Mouse (Mus musculus): ENCODE data around the gene Lsp1. TPM values are rescaled to one million over a fixed set of nuclear protein-coding genes. Genes with fewer than 3 reads are reported as not detected.

Gene Lsp1
- polyA plus RNA-seq, 1 experiment from 2014 or later, result 83.5 TPM

DNA sequence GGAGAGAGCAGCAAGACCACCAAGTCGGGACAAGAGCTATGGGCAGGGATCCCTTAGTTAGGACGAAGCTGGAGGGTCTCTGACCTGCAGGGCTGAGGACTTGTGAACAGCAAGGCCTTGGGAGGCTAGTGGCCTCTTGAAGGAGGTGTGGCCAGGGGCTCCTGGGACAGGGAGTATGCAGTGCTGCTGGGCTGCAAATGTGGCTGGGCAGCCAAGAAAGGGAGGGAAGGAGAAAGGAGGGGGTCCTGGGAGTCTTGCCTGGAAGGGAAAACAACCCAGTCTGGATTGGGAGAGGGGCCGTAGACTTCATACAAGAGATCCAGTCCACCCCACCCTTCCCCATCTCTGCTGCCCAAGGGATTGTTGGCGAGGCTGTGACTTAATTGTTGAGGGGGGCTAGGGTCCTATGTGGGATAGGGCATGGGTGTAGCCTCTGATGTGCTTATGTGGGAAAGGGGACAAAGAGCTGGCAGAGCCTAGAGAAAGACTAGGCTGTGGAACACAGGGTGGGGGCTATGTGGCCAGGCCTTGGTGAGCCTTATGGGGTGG, 71.4 kb downstream of the Lsp1 start:
- Histone ChIP-seq H3K4me3 (ENCODE audit: low read length) (no peak overlapping the region), H3K9me3 (replicated peaks; ENCODE audit: control insufficient read depth, low read length) (no peaks in the 10 kb centered on the region), H3K4me1 (ENCODE audit: control insufficient read depth, insufficient read depth, low read length) (peaks cover 32% of the 10 kb centered on the region), H3K27me3 (ENCODE audit: control insufficient read depth, insufficient read depth, low read length) (no peaks in the 10 kb centered on the region), H3K4me2 (ENCODE audit: low read depth, low read length) (peak overlapping the region; percentile 83), H3K9ac (ENCODE audit: low read length) (peak overlapping the region; percentile 88), H3K36me3 (ENCODE audit: control insufficient read depth, insufficient read depth) (0 out of 2 replicates have a peak, but pooled peaks cover 5% of the 10 kb centered on the region), H3K27ac (ENCODE audit: low read length) (peak overlapping the region; percentile 97)
- no peak for ATAC-seq (replicated peaks; ENCODE audit: extremely low read depth, insufficient read depth, low FRiP score)
- 63% methylated on average over 4 of the region's 4 CpGs for WGBS

DNA sequence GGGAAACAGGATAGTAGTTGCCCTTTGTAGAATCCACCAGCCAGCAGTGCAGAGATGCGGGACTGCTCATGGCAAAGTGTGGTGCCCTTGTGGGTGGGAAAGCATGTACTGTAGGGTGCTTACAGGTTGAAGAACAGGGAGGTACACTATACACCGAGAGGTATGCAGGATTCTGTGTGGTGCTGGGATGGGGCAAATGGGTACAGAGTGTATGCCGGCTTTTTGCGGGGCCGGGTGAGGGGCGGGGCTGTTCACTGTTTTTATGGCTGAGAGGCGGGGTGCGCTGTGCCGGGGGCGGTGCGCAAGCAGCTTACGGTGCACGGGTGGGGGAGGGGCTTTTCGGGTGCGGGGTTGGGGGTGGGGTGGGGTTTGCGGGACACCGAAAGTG, 72.1 kb downstream of the Lsp1 start, which contains the start of gene Mrpl23:
Gene Mrpl23 (plus strand): TSS at position 16 of the 388 bp plus-strand sequence.
- H3K4me1 ChIP-seq (ENCODE audit: control insufficient read depth, insufficient read depth, low read length), result peaks cover 34% of the 10 kb centered on the region
- H3K27me3 ChIP-seq (ENCODE audit: control insufficient read depth, insufficient read depth, low read length), result no peaks in the 10 kb centered on the region
- H3K27ac ChIP-seq (ENCODE audit: low read length), result peak within 1 kb of the TSS; percentile 97
- H3K9me3 ChIP-seq (replicated peaks; ENCODE audit: control insufficient read depth, low read length), result no peaks in the 10 kb centered on the region
- peak within 1 kb of the TSS; percentile 88 for H3K9ac ChIP-seq (ENCODE audit: low read length)
- 5% methylated on average over 17 of the region's 17 CpGs for WGBS
- H3K4me2 ChIP-seq (ENCODE audit: low read depth, low read length), result peak within 1 kb of the TSS; percentile 83
- 0 out of 2 replicates have a peak, but pooled peaks cover 5% of the 10 kb centered on the region for H3K36me3 ChIP-seq (ENCODE audit: control insufficient read depth, insufficient read depth)
- peak; percentile 45 for ATAC-seq (replicated peaks; ENCODE audit: extremely low read depth, insufficient read depth, low FRiP score)
- H3K4me3 ChIP-seq (ENCODE audit: low read length), result peak within 1 kb of the TSS; percentile 78

DNA sequence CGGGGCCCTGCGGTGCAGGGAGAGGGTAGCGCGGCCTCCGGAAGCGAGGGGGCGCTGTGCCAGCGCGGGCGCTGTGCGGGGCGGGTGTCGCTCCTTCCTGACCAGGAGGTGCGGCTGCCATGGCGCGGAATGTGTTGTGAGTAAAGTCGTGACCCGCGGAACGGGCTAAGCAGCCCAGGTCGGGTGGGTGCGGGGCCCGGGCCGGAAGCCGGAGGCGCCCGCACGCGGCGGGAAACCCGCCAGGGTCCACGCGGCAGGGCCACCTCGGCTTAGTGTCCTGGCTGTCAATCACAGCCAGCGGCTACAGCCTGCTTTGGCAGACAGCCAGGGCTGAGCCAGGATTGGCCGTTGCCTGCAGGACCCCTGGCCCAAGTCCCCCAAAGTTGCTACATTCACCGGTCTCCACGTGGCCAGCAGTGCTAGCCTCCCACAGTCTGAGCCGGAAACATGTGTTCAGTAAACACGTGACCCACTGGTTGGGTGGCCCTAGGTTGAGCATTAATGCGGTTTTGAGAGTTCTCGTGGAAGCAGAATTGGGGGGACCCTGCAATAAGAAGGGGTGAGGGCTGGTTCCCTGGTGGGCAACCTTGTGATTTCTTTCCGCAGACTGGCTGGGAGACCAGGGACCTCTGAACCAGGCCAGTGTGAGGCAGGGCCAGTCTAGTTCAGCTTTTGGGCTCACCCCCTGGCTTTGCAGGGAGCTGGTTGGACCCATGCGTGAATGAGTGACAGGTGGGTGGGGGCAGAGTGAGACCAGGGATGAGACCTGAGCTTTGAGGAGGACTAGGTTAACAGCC, 72.6 kb downstream of the Lsp1 start:
- H3K4me1 ChIP-seq (ENCODE audit: control insufficient read depth, insufficient read depth, low read length), result peaks cover 37% of the 10 kb centered on the region
- H3K9me3 ChIP-seq (replicated peaks; ENCODE audit: control insufficient read depth, low read length), result no peaks in the 10 kb centered on the region
- peak overlapping the region; percentile 83 for H3K4me2 ChIP-seq (ENCODE audit: low read depth, low read length)
- H3K27me3 ChIP-seq (ENCODE audit: control insufficient read depth, insufficient read depth, low read length), result no peaks in the 10 kb centered on the region
- WGBS, result 2% methylated on average over 44 of the region's 44 CpGs
- peak; percentile 73 for ATAC-seq (replicated peaks; ENCODE audit: extremely low read depth, insufficient read depth, low FRiP score)
- H3K27ac ChIP-seq (ENCODE audit: low read length), result peak overlapping the region; percentile 97
- H3K36me3 ChIP-seq (ENCODE audit: control insufficient read depth, insufficient read depth), result 0 out of 2 replicates have a peak, but pooled peaks cover 5% of the 10 kb centered on the region
- peak overlapping the region; percentile 78 for H3K4me3 ChIP-seq (ENCODE audit: low read length)
- H3K9ac ChIP-seq (ENCODE audit: low read length), result peak overlapping the region; percentile 88

DNA sequence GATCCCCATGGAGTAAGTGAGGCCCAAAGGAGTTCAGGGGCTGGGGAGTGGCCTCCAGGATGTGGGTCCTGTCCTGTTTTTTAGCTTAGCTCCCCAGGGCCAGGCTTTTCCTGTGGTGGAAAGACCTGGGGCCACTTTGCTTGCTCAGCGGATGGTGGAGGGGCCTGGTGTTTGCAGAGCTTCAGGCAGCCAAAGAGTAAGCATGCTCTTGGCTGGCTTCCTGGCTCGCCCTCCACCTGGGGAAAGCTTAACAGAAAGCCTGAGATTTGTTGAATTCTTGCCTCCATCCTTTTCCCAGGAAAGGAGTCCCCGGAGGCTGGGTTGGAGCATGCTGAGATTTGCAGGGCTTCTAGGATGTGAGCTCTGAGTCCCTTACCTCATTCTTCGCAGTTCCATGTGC, 74.5 kb downstream of the Lsp1 start:
- no peaks in the 10 kb centered on the region for H3K9me3 ChIP-seq (replicated peaks; ENCODE audit: control insufficient read depth, low read length)
- no peak overlapping the region for H3K4me2 ChIP-seq (ENCODE audit: low read depth, low read length)
- 0 out of 2 replicates have a peak, but pooled peaks cover 5% of the 10 kb centered on the region for H3K36me3 ChIP-seq (ENCODE audit: control insufficient read depth, insufficient read depth)
- H3K4me1 ChIP-seq (ENCODE audit: control insufficient read depth, insufficient read depth, low read length), result peaks cover 36% of the 10 kb centered on the region
- no peaks in the 10 kb centered on the region for H3K27me3 ChIP-seq (ENCODE audit: control insufficient read depth, insufficient read depth, low read length)
- ATAC-seq (replicated peaks; ENCODE audit: extremely low read depth, insufficient read depth, low FRiP score), result no peak
- H3K4me3 ChIP-seq (ENCODE audit: low read length), result no peak overlapping the region
- peak overlapping the region; percentile 97 for H3K27ac ChIP-seq (ENCODE audit: low read length)
- H3K9ac ChIP-seq (ENCODE audit: low read length), result peak overlapping the region; percentile 35; the same call in 1 of the 2 replicates
- 62% methylated on average over 4 of the region's 4 CpGs for WGBS

DNA sequence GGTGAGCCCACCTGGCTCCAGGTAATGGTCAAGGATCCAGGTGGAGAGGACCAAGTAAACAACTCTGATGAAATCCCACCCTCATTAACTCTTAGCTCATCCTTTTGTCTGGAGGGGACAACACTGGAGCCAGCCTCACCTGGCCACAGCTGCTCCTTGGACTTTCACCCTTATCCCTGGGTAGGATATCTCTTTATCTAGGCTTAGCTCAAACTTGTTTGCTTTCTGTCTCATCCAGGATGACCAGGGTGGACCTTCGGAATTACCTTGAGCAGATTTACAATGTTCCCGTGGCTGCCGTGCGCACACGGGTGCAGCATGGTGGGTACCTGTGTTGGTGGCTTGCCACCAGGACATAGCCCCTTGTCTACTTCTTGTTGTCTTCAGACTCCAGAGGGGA, 75.2 kb downstream of the Lsp1 start:
- H3K27ac ChIP-seq (ENCODE audit: low read length), result peak overlapping the region; percentile 97; the same call in 1 of the 2 replicates
- no peaks in the 10 kb centered on the region for H3K27me3 ChIP-seq (ENCODE audit: control insufficient read depth, insufficient read depth, low read length)
- H3K9me3 ChIP-seq (replicated peaks; ENCODE audit: control insufficient read depth, low read length), result no peaks in the 10 kb centered on the region
- H3K4me1 ChIP-seq (ENCODE audit: control insufficient read depth, insufficient read depth, low read length), result peaks cover 36% of the 10 kb centered on the region
- no peak overlapping the region for H3K4me2 ChIP-seq (ENCODE audit: low read depth, low read length)
- no peak overlapping the region for H3K9ac ChIP-seq (ENCODE audit: low read length)
- WGBS, result 94% methylated on average over 5 of the region's 5 CpGs
- H3K36me3 ChIP-seq (ENCODE audit: control insufficient read depth, insufficient read depth), result 0 out of 2 replicates have a peak, but pooled peaks cover 5% of the 10 kb centered on the region
- no peak overlapping the region for H3K4me3 ChIP-seq (ENCODE audit: low read length)
- no peak for ATAC-seq (replicated peaks; ENCODE audit: extremely low read depth, insufficient read depth, low FRiP score)

DNA sequence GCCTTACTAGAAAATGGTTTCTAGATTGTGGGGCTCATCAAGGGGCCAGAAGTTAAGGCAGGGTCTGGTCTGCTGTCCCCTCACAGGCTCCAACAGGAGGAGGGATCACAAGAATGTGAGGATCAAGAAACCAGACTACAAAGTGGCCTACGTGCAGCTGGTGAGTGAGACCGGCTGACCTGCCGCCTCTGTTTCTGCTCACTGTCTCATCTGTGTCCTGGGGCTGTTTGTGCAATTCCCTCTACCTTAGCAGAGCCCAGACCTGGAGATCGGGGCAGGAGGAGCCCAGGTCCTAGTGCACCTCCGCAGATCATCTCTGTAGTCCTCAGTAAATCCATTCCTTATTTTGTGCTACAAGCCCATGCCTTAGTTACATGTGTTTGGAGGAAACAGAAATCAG, 76.6 kb downstream of the Lsp1 start:
- 66% methylated on average over 5 of the region's 5 CpGs for WGBS
- H3K36me3 ChIP-seq (ENCODE audit: control insufficient read depth, insufficient read depth), result 0 out of 2 replicates have a peak, but pooled peaks cover 5% of the 10 kb centered on the region
- H3K27me3 ChIP-seq (ENCODE audit: control insufficient read depth, insufficient read depth, low read length), result no peaks in the 10 kb centered on the region
- no peak for ATAC-seq (replicated peaks; ENCODE audit: extremely low read depth, insufficient read depth, low FRiP score)
- H3K4me1 ChIP-seq (ENCODE audit: control insufficient read depth, insufficient read depth, low read length), result peaks cover 32% of the 10 kb centered on the region
- 0 out of 2 replicates have a peak overlapping the region, but pooled peaks have one; percentile 47 for H3K9ac ChIP-seq (ENCODE audit: low read length)
- H3K4me2 ChIP-seq (ENCODE audit: low read depth, low read length), result no peak overlapping the region
- no peaks in the 10 kb centered on the region for H3K9me3 ChIP-seq (replicated peaks; ENCODE audit: control insufficient read depth, low read length)
- H3K4me3 ChIP-seq (ENCODE audit: low read length), result no peak overlapping the region
- peak overlapping the region; percentile 61 for H3K27ac ChIP-seq (ENCODE audit: low read length)

DNA sequence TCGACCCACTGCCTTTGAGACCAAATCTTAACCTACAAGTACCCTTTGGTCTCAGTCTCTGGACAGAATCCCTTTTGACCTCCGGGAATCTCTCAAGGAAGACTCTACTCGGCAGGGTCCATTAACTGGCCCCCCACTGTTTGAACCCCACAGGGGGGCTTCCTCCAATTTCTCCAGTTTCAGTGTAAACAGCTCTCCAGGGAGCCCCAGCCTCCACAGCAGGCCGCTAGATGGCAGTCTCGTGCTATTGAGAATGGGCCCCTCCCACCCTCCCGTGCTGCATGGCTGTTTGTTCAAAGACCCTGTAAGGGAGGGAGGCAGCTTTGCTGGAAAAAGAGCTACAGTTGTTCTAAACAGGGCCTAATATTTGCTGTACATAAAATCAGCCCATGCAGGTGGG, 77.3 kb downstream of the Lsp1 start:
- Histone ChIP-seq H3K4me3 (ENCODE audit: low read length) (no peak overlapping the region), H3K9ac (ENCODE audit: low read length) (peak overlapping the region; percentile 51), H3K27me3 (ENCODE audit: control insufficient read depth, insufficient read depth, low read length) (no peaks in the 10 kb centered on the region), H3K4me1 (ENCODE audit: control insufficient read depth, insufficient read depth, low read length) (peaks cover 33% of the 10 kb centered on the region), H3K27ac (ENCODE audit: low read length) (peak overlapping the region; percentile 81), H3K9me3 (replicated peaks; ENCODE audit: control insufficient read depth, low read length) (no peaks in the 10 kb centered on the region), H3K36me3 (ENCODE audit: control insufficient read depth, insufficient read depth) (0 out of 2 replicates have a peak, but pooled peaks cover 5% of the 10 kb centered on the region), H3K4me2 (ENCODE audit: low read depth, low read length) (peak overlapping the region; percentile 13; the same call in 1 of the 2 replicates)
- WGBS, result 11% methylated on average over 6 of the region's 6 CpGs
- peak; percentile 41; the same call in 1 of the 2 replicates for ATAC-seq (replicated peaks; ENCODE audit: extremely low read depth, insufficient read depth, low FRiP score)

DNA sequence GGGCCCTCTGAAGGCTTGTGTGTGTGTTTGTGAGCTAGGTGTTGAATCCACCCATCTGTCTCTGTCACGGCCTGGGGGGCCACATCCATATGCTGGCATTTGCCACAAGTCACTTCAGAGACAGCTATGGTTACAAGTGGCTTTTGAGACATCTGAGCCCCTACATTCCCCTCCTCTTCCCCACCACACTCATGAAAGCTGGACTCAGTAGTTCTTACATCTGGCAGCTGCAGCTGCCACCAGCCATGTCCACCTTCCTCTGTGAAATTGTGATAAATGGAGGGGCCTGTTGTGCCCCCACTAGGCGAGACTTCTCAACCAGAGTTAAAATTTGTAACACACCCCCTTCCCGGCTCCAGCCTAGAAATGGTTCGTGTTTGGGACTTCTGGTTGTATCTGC, 77.7 kb downstream of the Lsp1 start:
- Histone ChIP-seq H3K9ac (ENCODE audit: low read length) (peak overlapping the region; percentile 51), H3K4me2 (ENCODE audit: low read depth, low read length) (peak overlapping the region; percentile 13; the same call in 1 of the 2 replicates)
- ATAC-seq (replicated peaks; ENCODE audit: extremely low read depth, insufficient read depth, low FRiP score), result no peak

DNA sequence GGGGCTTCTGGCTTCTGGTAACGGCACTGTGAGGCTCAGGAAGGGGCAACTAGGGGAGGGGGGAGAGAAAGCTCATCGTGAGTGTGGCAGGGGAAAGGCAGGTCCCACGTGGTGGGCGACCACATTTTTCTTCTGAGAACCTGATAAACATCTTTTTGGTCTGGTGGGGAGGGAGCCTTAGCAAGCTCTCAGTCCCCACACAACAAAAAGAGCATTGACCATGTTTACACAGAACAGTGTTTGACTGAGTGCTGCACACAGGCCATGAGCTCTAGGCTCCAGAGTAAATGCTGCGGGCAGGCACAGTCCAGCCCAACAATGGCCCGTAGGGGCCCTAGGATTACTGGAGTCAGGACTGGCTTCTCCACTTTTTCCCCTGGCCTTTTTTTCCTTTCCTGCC, 78.2 kb downstream of the Lsp1 start:
- Histone ChIP-seq H3K4me1 (ENCODE audit: control insufficient read depth, insufficient read depth, low read length) (peaks cover 33% of the 10 kb centered on the region), H3K4me2 (ENCODE audit: low read depth, low read length) (no peak overlapping the region), H3K36me3 (ENCODE audit: control insufficient read depth, insufficient read depth) (0 out of 2 replicates have a peak, but pooled peaks cover 5% of the 10 kb centered on the region), H3K27me3 (ENCODE audit: control insufficient read depth, insufficient read depth, low read length) (no peaks in the 10 kb centered on the region), H3K4me3 (ENCODE audit: low read length) (no peak overlapping the region), H3K9me3 (replicated peaks; ENCODE audit: control insufficient read depth, low read length) (no peaks in the 10 kb centered on the region), H3K27ac (ENCODE audit: low read length) (peak overlapping the region; percentile 81), H3K9ac (ENCODE audit: low read length) (peak overlapping the region; percentile 51)
- WGBS, result 39% methylated on average over 6 of the region's 6 CpGs
- no peak for ATAC-seq (replicated peaks; ENCODE audit: extremely low read depth, insufficient read depth, low FRiP score)

More for the DNA sequence above, 77.7 kb downstream of the Lsp1 start:
- no peaks in the 10 kb centered on the region for H3K27me3 ChIP-seq (ENCODE audit: control insufficient read depth, insufficient read depth, low read length)
- H3K4me3 ChIP-seq (ENCODE audit: low read length), result no peak overlapping the region
- H3K9me3 ChIP-seq (replicated peaks; ENCODE audit: control insufficient read depth, low read length), result no peaks in the 10 kb centered on the region
- H3K36me3 ChIP-seq (ENCODE audit: control insufficient read depth, insufficient read depth), result 0 out of 2 replicates have a peak, but pooled peaks cover 5% of the 10 kb centered on the region
- WGBS, result 46% methylated on average over 4 of the region's 4 CpGs
- H3K4me1 ChIP-seq (ENCODE audit: control insufficient read depth, insufficient read depth, low read length), result peaks cover 37% of the 10 kb centered on the region
- peak overlapping the region; percentile 81 for H3K27ac ChIP-seq (ENCODE audit: low read length)

All from heart, embryonic 16.5 days (tissue).